Mouse (Mus musculus): Measurements from ENCODE around the gene Trmt10a. TPM values are rescaled to one million over a fixed set of nuclear protein-coding genes. Genes with fewer than 3 reads are reported as not detected.

The Trmt10a gene
- 11.8 and 13.6 TPM in 2 replicates for polyA plus RNA-seq (2014; fragmentation: Nextera tagmentation; extraction: Ambion mirVana)

DNA sequence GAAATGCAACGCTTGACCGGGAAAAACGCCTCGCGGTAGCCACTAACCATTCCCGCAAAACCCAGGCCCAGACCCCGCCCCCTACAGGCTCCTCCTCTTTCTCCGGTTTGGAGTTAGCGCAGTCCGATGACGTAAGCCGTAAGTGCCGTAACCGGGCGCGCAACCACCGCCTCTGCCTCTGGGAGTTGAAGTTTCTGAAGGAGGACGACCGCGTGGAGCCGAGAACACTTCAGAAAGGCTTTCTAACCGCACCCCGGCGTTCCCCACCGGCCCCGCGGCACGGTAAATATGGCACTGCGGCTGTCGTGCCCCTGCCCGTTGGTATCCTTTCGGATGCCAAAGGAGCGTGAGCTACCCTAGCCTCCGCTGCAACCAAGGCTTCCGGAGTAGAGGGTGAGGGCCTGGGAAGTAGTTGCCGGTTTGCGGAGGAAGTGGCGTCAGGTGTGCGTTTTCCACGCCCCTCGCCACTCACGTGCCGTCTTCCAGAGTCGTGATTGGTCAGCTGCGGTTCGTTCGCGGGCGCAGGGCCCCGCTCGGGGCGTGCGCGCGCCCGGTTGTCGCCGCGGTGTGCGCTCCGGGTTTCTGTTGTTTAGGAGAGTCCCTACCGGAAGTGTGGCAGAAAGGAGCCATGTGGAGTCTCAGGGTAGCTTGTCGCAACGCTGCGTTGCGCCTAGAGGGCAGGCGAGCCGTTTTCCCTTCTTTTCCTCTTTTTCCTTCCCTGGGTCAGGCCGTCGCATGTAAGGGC is at the start of gene Trmt10a:
TSS of gene Trmt10a (plus strand) at position 134 of the 745 bp plus-strand sequence.
- no peaks in the 10 kb centered on the region for H3K36me3 ChIP-seq (ENCODE audit: control insufficient read depth, insufficient read depth, low read length)
- peak; percentile 99 for DNase-seq (ENCODE audit: low spot score)
- H3K27me3 ChIP-seq (replicated peaks; ENCODE audit: control insufficient read depth, insufficient read depth, low read length): no peaks in the 10 kb centered on the region
- H3K4me2 ChIP-seq (ENCODE audit: low read length): peak within 1 kb of the TSS; percentile 79
- H3K9ac ChIP-seq (ENCODE audit: low read length): peak within 1 kb of the TSS; percentile 89
- peak; percentile 99 for ATAC-seq (replicated peaks; ENCODE audit: low FRiP score, low TSS enrichment, low read depth)
- H3K4me3 ChIP-seq (ENCODE audit: low read depth, low read length): peak within 1 kb of the TSS; percentile 70
- H3K9me3 ChIP-seq (ENCODE audit: control insufficient read depth, low read length): no peaks in the 10 kb centered on the region
- peak within 1 kb of the TSS; percentile 100 for H3K27ac ChIP-seq (ENCODE audit: low read depth)
- H3K4me1 ChIP-seq (replicated peaks; ENCODE audit: control insufficient read depth, insufficient read depth, low read length): no peaks in the 10 kb centered on the region
- under 1% methylated on average over 70 of the region's 70 CpGs for WGBS

DNA sequence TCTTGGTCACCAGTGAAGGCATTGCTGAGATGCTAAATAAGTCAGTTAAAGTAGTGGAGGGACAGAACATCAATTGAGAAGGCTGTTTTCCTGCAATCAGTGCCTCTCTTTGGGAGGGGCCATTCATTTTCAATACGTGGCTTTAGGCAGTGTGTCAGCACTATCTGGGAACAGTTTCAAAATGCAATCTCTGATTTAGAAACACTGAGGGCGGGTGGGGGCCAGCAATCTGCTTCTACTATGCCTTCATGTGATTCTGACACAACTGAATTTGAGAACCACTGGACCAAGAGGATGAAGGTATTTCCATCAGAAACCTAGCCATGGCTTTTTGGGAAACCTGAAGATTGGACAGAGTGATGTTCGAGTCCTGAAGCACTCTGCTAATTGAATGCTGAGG is 47.9 kb upstream of the Trmt10a start:
- Histone ChIP-seq H3K36me3 (ENCODE audit: control insufficient read depth, insufficient read depth, low read length) (no peaks in the 10 kb centered on the region), H3K4me1 (replicated peaks; ENCODE audit: control insufficient read depth, insufficient read depth, low read length) (no peaks in the 10 kb centered on the region), H3K27me3 (replicated peaks; ENCODE audit: control insufficient read depth, insufficient read depth, low read length) (no peaks in the 10 kb centered on the region), H3K4me3 (ENCODE audit: low read depth, low read length) (no peak overlapping the region), H3K4me2 (ENCODE audit: low read length) (no peak overlapping the region), H3K9ac (ENCODE audit: low read length) (no peak overlapping the region), H3K27ac (ENCODE audit: low read depth) (no peak overlapping the region), H3K9me3 (ENCODE audit: control insufficient read depth, low read length) (no peaks in the 10 kb centered on the region)
- 76% methylated on average over 3 of the region's 3 CpGs for WGBS
- DNase-seq (ENCODE audit: low spot score) (peak; percentile 38), ATAC-seq (replicated peaks; ENCODE audit: low FRiP score, low TSS enrichment, low read depth) (no peak)

GRCm38 (mm10) chr3:138095718-138096117 is 47.5 kb upstream of the Trmt10a start:
- Histone ChIP-seq H3K9me3 (ENCODE audit: control insufficient read depth, low read length) (no peaks in the 10 kb centered on the region), H3K9ac (ENCODE audit: low read length) (no peak overlapping the region), H3K27me3 (replicated peaks; ENCODE audit: control insufficient read depth, insufficient read depth, low read length) (no peaks in the 10 kb centered on the region), H3K27ac (ENCODE audit: low read depth) (no peak overlapping the region), H3K36me3 (ENCODE audit: control insufficient read depth, insufficient read depth, low read length) (no peaks in the 10 kb centered on the region), H3K4me2 (ENCODE audit: low read length) (no peak overlapping the region), H3K4me1 (replicated peaks; ENCODE audit: control insufficient read depth, insufficient read depth, low read length) (no peaks in the 10 kb centered on the region), H3K4me3 (ENCODE audit: low read depth, low read length) (no peak overlapping the region)
- ATAC-seq (replicated peaks; ENCODE audit: low FRiP score, low TSS enrichment, low read depth): no peak
- DNase-seq (ENCODE audit: low spot score): no peak
- 71% methylated on average over 10 of the region's 10 CpGs for WGBS

DNA sequence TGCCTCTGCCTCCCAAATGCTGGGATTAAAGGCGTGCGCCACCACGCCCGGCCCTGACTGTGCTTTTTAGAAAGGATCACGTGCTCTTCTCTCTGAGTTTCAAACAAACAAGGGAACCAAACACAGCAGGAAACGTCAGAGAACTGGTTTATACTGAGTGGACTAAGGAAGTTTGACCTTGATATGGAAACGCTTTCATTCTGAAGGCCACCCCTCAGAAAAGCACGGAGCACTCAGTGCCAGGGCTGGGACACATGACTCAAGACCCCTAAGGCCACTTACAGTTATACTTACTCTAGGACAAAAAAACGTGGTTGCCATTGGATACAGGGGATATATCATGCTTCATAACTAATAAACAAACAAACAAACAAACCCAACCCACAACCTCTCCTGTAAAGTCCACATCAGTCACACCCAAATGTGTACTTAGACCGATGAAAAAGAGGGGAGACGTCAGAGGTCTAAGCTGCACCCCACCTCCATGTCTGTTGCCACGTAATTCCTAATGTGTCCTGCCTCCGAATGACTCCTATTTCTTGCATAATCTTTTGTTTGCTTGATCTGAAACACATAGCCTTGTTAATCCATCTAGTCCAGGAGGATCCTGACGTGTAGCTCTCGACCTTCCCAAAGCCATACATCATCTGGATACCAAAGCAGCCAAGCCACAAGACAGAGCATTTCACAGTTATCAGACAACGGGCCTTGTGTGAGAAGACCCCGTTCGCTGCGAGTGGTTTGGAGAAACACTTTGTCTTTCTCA is 46.8 kb upstream of the Trmt10a start:
- peak; percentile 48 for DNase-seq (ENCODE audit: low spot score)
- ATAC-seq (replicated peaks; ENCODE audit: low FRiP score, low TSS enrichment, low read depth): no peak
- Histone ChIP-seq H3K27me3 (replicated peaks; ENCODE audit: control insufficient read depth, insufficient read depth, low read length) (no peaks in the 10 kb centered on the region), H3K27ac (ENCODE audit: low read depth) (no peak overlapping the region), H3K4me1 (replicated peaks; ENCODE audit: control insufficient read depth, insufficient read depth, low read length) (no peaks in the 10 kb centered on the region), H3K4me3 (ENCODE audit: low read depth, low read length) (no peak overlapping the region), H3K9ac (ENCODE audit: low read length) (no peak overlapping the region), H3K9me3 (ENCODE audit: control insufficient read depth, low read length) (no peaks in the 10 kb centered on the region), H3K4me2 (ENCODE audit: low read length) (no peak overlapping the region), H3K36me3 (ENCODE audit: control insufficient read depth, insufficient read depth, low read length) (no peaks in the 10 kb centered on the region)
- 85% methylated on average over 19 of the region's 19 CpGs for WGBS

DNA sequence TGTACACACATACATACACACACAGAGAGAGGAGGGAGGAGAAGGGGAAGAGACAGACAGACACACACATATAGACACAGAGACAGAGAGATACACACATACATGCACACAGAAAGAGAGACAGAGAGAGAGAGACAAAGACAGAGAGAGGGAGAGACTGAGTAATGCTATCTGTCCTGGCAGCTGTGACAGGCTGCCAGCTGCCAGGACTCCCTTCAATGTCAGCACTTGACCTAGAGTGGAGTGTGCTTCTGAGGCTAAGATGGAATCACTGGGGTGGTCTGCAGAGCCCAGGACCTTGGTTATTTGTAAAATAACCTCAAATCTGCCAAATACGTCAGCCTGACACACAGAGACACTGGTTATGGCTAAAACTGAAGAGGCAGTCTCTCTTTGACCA is 45.5 kb upstream of the Trmt10a start:
- no peaks in the 10 kb centered on the region for H3K9me3 ChIP-seq (ENCODE audit: control insufficient read depth, low read length)
- 67% methylated on average over 1 of the region's 1 CpGs for WGBS
- DNase-seq (ENCODE audit: low spot score): peak; percentile 46

DNA sequence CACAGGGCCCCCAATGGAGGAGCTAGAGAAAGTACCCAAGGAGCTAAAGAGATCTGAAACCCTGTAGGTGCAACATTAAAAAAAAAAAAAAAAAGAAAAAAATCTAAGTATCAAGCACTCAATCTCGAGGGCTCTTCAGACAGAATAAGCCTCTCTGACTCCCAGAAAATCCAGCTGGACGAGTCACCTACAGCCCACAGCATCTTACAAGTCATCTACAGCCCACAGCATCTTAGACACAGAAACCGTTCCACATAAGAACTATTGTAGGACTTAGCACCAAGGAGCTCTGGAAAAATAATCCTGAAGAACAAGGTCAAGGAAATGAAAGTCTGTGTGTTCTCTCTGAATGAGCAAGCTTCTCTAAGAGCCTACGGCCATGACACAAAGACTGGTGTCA is 41.3 kb upstream of the Trmt10a start:
- no peak overlapping the region for H3K4me3 ChIP-seq (ENCODE audit: low read depth, low read length)
- no peaks in the 10 kb centered on the region for H3K27me3 ChIP-seq (replicated peaks; ENCODE audit: control insufficient read depth, insufficient read depth, low read length)
- no peaks in the 10 kb centered on the region for H3K36me3 ChIP-seq (ENCODE audit: control insufficient read depth, insufficient read depth, low read length)
- H3K9ac ChIP-seq (ENCODE audit: low read length): no peak overlapping the region
- H3K4me1 ChIP-seq (replicated peaks; ENCODE audit: control insufficient read depth, insufficient read depth, low read length): no peaks in the 10 kb centered on the region
- ATAC-seq (replicated peaks; ENCODE audit: low FRiP score, low TSS enrichment, low read depth) (no peak), DNase-seq (ENCODE audit: low spot score) (peak; percentile 35)
- H3K27ac ChIP-seq (ENCODE audit: low read depth): no peak overlapping the region
- no peaks in the 10 kb centered on the region for H3K9me3 ChIP-seq (ENCODE audit: control insufficient read depth, low read length)
- no peak overlapping the region for H3K4me2 ChIP-seq (ENCODE audit: low read length)
- WGBS: 89% methylated on average over 4 of the region's 4 CpGs

More for the DNA sequence above, 45.5 kb upstream of the Trmt10a start:
- Histone ChIP-seq H3K27ac (ENCODE audit: low read depth) (no peak overlapping the region), H3K9ac (ENCODE audit: low read length) (no peak overlapping the region), H3K4me1 (replicated peaks; ENCODE audit: control insufficient read depth, insufficient read depth, low read length) (no peaks in the 10 kb centered on the region), H3K27me3 (replicated peaks; ENCODE audit: control insufficient read depth, insufficient read depth, low read length) (no peaks in the 10 kb centered on the region), H3K4me3 (ENCODE audit: low read depth, low read length) (no peak overlapping the region), H3K36me3 (ENCODE audit: control insufficient read depth, insufficient read depth, low read length) (no peaks in the 10 kb centered on the region), H3K4me2 (ENCODE audit: low read length) (no peak overlapping the region)
- ATAC-seq (replicated peaks; ENCODE audit: low FRiP score, low TSS enrichment, low read depth): no peak

DNA sequence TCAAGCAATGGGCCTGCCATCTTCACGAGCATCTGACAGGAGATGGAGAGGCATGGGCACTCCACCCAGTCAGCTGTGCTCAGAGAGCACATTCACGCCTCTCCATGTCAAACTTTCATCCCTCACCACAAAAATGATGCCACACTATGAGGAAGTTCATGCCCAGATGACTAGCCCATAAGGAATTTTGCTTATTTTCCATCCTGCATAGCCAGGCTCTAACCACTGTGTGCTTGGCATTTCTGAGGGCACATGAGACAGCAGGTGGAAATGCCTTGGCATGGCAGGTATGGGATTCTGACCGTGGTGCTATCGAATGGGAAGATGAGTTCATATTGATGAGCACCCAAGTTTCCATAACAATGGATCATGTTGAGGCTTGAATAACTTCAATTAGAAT is 39.6 kb upstream of the Trmt10a start:
- no peak overlapping the region for H3K4me3 ChIP-seq (ENCODE audit: low read depth, low read length)
- H3K27me3 ChIP-seq (replicated peaks; ENCODE audit: control insufficient read depth, insufficient read depth, low read length): no peaks in the 10 kb centered on the region
- H3K9me3 ChIP-seq (ENCODE audit: control insufficient read depth, low read length): no peaks in the 10 kb centered on the region
- 90% methylated on average over 4 of the region's 4 CpGs for WGBS
- no peak overlapping the region for H3K27ac ChIP-seq (ENCODE audit: low read depth)
- H3K9ac ChIP-seq (ENCODE audit: low read length): no peak overlapping the region
- no peaks in the 10 kb centered on the region for H3K4me1 ChIP-seq (replicated peaks; ENCODE audit: control insufficient read depth, insufficient read depth, low read length)
- DNase-seq (ENCODE audit: low spot score): peak; percentile 41
- H3K36me3 ChIP-seq (ENCODE audit: control insufficient read depth, insufficient read depth, low read length): no peaks in the 10 kb centered on the region
- no peak overlapping the region for H3K4me2 ChIP-seq (ENCODE audit: low read length)
- no peak for ATAC-seq (replicated peaks; ENCODE audit: low FRiP score, low TSS enrichment, low read depth)

DNA sequence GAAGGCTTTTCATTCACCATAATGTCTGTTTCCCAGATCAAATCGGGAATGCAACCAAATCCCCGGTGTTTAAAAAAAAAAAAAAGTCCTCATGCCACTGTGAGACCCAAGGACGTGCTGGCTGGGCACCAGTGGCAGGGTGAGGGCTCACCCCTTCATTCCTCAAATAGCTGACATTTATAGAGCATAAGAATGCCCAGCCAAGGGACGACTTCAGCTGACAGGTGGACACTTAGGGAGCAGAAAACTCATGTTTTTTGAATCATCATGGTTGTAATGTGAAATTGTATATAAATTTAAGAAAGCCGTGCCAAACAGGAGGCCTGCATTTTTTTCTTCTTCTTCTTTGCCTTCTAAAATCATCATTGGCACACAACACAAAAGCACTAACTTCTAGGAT is 38.2 kb upstream of the Trmt10a start:
- Histone ChIP-seq H3K4me1 (replicated peaks; ENCODE audit: control insufficient read depth, insufficient read depth, low read length) (no peaks in the 10 kb centered on the region), H3K27ac (ENCODE audit: low read depth) (no peak overlapping the region), H3K9ac (ENCODE audit: low read length) (no peak overlapping the region), H3K9me3 (ENCODE audit: control insufficient read depth, low read length) (no peaks in the 10 kb centered on the region), H3K27me3 (replicated peaks; ENCODE audit: control insufficient read depth, insufficient read depth, low read length) (no peaks in the 10 kb centered on the region), H3K4me3 (ENCODE audit: low read depth, low read length) (no peak overlapping the region), H3K36me3 (ENCODE audit: control insufficient read depth, insufficient read depth, low read length) (no peaks in the 10 kb centered on the region), H3K4me2 (ENCODE audit: low read length) (no peak overlapping the region)
- no peak for ATAC-seq (replicated peaks; ENCODE audit: low FRiP score, low TSS enrichment, low read depth)
- WGBS: 76% methylated on average over 5 of the region's 5 CpGs
- DNase-seq (ENCODE audit: low spot score): peak; percentile 32

All from intestine, embryonic 14.5 days (tissue).